Mouse (Mus musculus) stomach, postnatal 0 days (tissue): ENCODE measurements around the gene Tkt. TPM values are rescaled to one million over a fixed set of nuclear protein-coding genes. Genes with fewer than 3 reads are reported as not detected.

ENCODE experiments used
- ATAC-seq: fragments of 200-750 bp; cut with Nextera tagmentation; 2 replicates; pipeline ENCODE4 v1.8.0; 2017; ENCODE audit not compliant: low FRiP score, low TSS enrichment
- DNase-seq: peaks from one replicate; pipeline ENCODE4 v3.0.0-alpha.2; 2016; ENCODE audit warnings: low spot score
- H3K27ac ChIP-seq: fragments of 300-500 bp; sonication (generic); replicated peaks from 2 replicates; pipeline ENCODE4 v1.5.1; 2014; ENCODE audit warnings: mild to moderate bottlenecking, control low read depth
- H3K27me3 ChIP-seq: fragments of 300-500 bp; sonication (generic); 2 replicates; pipeline ENCODE4 v1.6.1; 2014; ENCODE audit warnings: low read length; ENCODE audit not compliant: control insufficient read depth, insufficient read depth
- H3K36me3 ChIP-seq: fragments of 300-500 bp; sonication (generic); 2 replicates; pipeline ENCODE4 v1.6.1; 2014; ENCODE audit warnings: low read length, mixed read lengths; ENCODE audit not compliant: control insufficient read depth, insufficient read depth
- H3K4me1 ChIP-seq: fragments of 300-500 bp; sonication (generic); replicated peaks from 2 replicates; pipeline ENCODE4 v1.6.1; 2014; ENCODE audit warnings: antibody characterized with exemption; ENCODE audit not compliant: control insufficient read depth, insufficient read depth
- H3K4me2 ChIP-seq: fragments of 300-500 bp; sonication (generic); replicated peaks from 2 replicates; pipeline ENCODE4 v1.6.1; 2014; ENCODE audit warnings: low read depth, mild to moderate bottlenecking, control low read depth, moderate library complexity
- H3K4me3 ChIP-seq: fragments of 300-500 bp; sonication (generic); 2 replicates; pipeline ENCODE4 v1.5.1; 2014; ENCODE audit warnings: low read depth, low read length, control low read depth
- H3K9ac ChIP-seq: fragments of 300-500 bp; sonication (generic); 2 replicates; pipeline ENCODE4 v1.6.1; 2014; ENCODE audit warnings: mild to moderate bottlenecking, low read length, control low read depth, mixed read lengths
- H3K9me3 ChIP-seq: fragments of 300-500 bp; sonication (generic); 2 replicates; pipeline ENCODE4 v1.6.1; 2016; ENCODE audit warnings: low read length; ENCODE audit not compliant: control insufficient read depth
- CTCF ChIP-seq: IDR thresholded peaks from 2 replicates; pipeline ENCODE4 v1.5.1; 2016; ENCODE audit warnings: antibody characterized with exemption, low read depth, mild to moderate bottlenecking, moderate library complexity
- EP300 ChIP-seq: optimal IDR thresholded peaks from 2 replicates; pipeline ENCODE3; 2016; ENCODE audit warnings: antibody characterized with exemption
- WGBS: fragments of 180-500 bp; shearing (Covaris S2); extraction: QIAGEN DNeasy Blood & Tissue Kit; methylation state at CpG from one replicate; pipeline ENCODE4 v1.1.7; 2014; 5-methylcytosine and 5-hydroxymethylcytosine counted together
- polyA plus RNA-seq: library from polyadenylated mRNA; unstranded; fragments of >200 nt; fragmentation: Nextera tagmentation; extraction: Ambion mirVana; gene quantifications from 2 replicates; pipeline ENCODE4 v1.2.1, GENCODE M21; 2015

The Tkt gene
- polyA plus RNA-seq, 1 experiment from 2014 or later = 200 TPM

- peak; percentile 85 for DNase-seq
- Histone ChIP-seq H3K27ac (no peak overlapping the region), H3K4me1 (peaks cover 17% of the 10 kb centered on the region), H3K9ac (no peak overlapping the region), H3K36me3 (no peaks in the 10 kb centered on the region), H3K9me3 (no peaks in the 10 kb centered on the region), H3K4me2 (0 out of 2 replicates have a peak overlapping the region, but pooled peaks have one; percentile 11), H3K4me3 (no peak overlapping the region), H3K27me3 (no peaks in the 10 kb centered on the region)
- 12% methylated on average over 6 of the region's 6 CpGs for WGBS
- ATAC-seq = peak; percentile 29
- peak; percentile 98 for TF ChIP-seq CTCF
- TF ChIP-seq EP300 = no peak
Observed at GRCm38 (mm10) chr14:30591417-30591816, 43.3 kb downstream of the Tkt start.

GRCm38 (mm10) chr14:30593279-30594091 lies 45.3 kb downstream of the Tkt start:
- TF ChIP-seq EP300 (no peak), CTCF (peak; percentile 57)
- Histone ChIP-seq H3K9me3 (no peaks in the 10 kb centered on the region), H3K4me2 (no peak overlapping the region), H3K4me3 (no peak overlapping the region), H3K4me1 (peaks cover 17% of the 10 kb centered on the region), H3K27ac (peak overlapping the region; percentile 95), H3K27me3 (no peaks in the 10 kb centered on the region), H3K36me3 (peaks cover 10% of the 10 kb centered on the region), H3K9ac (0 out of 2 replicates have a peak overlapping the region, but pooled peaks have one; percentile 13)
- 26% methylated on average over 11 of the region's 11 CpGs for WGBS
- DNase-seq (peak; percentile 54), ATAC-seq (peak; percentile 61)

GRCm38 (mm10) chr14:30594092-30594695 lies 46.0 kb downstream of the Tkt start:
- DNase-seq (peak; percentile 68), ATAC-seq (peak; percentile 74)
- Histone ChIP-seq H3K9ac (peak overlapping the region; percentile 13; the same call in 1 of the 2 replicates), H3K27me3 (no peaks in the 10 kb centered on the region), H3K4me3 (no peak overlapping the region), H3K36me3 (peaks cover 16% of the 10 kb centered on the region), H3K4me1 (peaks cover 17% of the 10 kb centered on the region), H3K27ac (peak overlapping the region; percentile 95), H3K9me3 (no peaks in the 10 kb centered on the region), H3K4me2 (no peak overlapping the region)
- 24% methylated on average over 7 of the region's 7 CpGs for WGBS
- TF ChIP-seq CTCF (no peak; the same call in 1 of the 2 replicates), EP300 (no peak)

- WGBS = 69% methylated on average over 8 of the region's 8 CpGs
Observed at GRCm38 (mm10) chr14:30595576-30596313, 47.6 kb downstream of the Tkt start.

GRCm38 (mm10) chr14:30596407-30596806 lies 48.2 kb downstream of the Tkt start:
- ATAC-seq (no peak), DNase-seq (no peak)
- Histone ChIP-seq H3K9me3 (no peaks in the 10 kb centered on the region), H3K36me3 (peaks cover 33% of the 10 kb centered on the region), H3K4me3 (no peak overlapping the region), H3K27ac (peak overlapping the region; percentile 73), H3K9ac (no peak overlapping the region), H3K4me1 (peaks cover 17% of the 10 kb centered on the region), H3K4me2 (no peak overlapping the region), H3K27me3 (no peaks in the 10 kb centered on the region)
- 47% methylated on average over 3 of the region's 3 CpGs for WGBS
- TF ChIP-seq CTCF (no peak), EP300 (no peak)

More at GRCm38 (mm10) chr14:30595576-30596313, 47.6 kb downstream of the Tkt start:
- DNase-seq (no peak), ATAC-seq (no peak)
- Histone ChIP-seq H3K27ac (peak overlapping the region; percentile 53; the same call in 1 of the 2 replicates), H3K9me3 (no peaks in the 10 kb centered on the region), H3K27me3 (no peaks in the 10 kb centered on the region), H3K9ac (no peak overlapping the region), H3K36me3 (peaks cover 27% of the 10 kb centered on the region), H3K4me2 (no peak overlapping the region), H3K4me1 (peaks cover 17% of the 10 kb centered on the region), H3K4me3 (no peak overlapping the region)
- TF ChIP-seq EP300 (no peak), CTCF (no peak)
